Mouse (Mus musculus): Measurements from ENCODE around the gene Ggt5.

Ggt5 gene

DNA sequence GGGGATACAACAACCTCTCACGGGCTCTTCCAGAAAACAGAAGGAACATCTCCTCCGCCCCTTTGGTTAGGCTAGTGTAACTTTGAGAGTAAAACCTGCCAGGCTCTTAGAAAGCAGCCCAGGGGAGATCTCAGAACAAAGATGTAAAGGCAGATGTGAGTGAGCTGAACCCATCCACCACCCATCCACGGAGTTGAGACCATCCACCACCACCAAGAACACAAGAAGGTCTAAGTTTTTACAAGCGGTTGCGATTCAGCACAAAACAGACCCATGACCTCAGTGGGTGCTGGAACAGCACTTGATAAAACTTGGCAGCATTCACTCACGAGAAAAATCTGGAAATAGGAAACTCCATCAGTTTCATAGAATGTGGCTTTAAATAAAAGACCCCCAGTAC lies 36.8 kb downstream of the Ggt5 start:
- DNase-seq (ENCODE audit: low read depth, low spot score) = no peak

DNA sequence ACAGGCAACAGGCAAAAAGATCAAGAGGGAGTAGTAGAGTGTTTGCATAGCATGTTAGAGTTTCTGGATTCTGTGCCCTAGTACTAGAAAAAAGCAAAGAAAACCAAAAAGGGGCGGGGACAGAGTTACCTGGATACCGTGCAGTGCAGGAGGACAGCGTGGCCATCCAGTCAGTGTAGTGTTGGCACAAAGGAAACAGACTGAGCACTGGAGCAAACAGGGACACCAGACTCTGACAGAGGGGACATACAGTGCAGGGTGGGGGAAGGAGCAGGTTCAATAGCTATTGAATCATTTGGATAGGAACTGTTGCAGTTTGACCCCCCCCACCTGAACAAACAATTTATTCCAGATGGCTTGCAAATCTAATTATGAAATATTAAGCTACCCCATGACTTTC lies 37.9 kb downstream of the Ggt5 start:
- DNase-seq (ENCODE audit: low read depth, low spot score) = no peak

DNA sequence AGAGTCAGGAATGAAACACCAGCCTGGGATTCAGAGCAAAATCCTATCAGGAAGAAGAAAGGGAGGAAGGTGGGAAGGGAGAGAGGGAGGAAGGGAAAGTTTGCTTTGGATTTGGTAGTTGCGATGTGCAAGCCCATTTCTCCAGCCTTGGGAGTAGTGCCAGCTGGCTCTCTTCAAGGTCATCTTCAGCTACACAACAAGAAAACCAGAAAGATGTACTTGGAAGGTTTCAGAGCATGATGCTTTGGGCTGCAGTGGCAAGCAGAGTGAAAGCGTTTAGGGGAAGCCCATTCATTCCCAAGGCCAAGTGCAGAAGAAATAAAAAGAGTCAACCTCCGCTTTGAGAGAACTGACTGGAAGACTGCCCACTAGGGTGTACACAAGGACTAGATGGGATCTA lies 38.4 kb downstream of the Ggt5 start:
- DNase-seq (ENCODE audit: low read depth, low spot score) = no peak

DNA sequence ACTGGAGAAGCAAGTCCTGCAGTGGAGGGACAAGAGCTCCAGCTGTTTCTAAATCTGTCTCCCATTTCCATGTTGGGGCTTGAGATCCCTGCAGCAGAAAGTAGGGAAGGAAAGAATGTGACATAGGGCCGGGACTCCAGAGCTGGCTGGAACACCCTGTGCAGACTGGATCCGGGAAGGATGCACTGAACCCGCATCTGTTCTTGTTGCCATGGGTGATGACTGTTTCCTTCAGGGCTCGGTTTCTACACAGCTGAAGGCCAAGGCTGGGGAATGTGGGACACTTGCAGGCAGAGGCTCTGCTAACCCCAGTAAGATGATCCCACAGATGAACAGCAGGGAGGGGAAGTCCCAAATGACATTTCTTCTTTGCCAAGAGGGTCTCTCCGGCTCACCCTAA lies 43.5 kb downstream of the Ggt5 start:
- no peak for DNase-seq (ENCODE audit: low read depth, low spot score)

DNA sequence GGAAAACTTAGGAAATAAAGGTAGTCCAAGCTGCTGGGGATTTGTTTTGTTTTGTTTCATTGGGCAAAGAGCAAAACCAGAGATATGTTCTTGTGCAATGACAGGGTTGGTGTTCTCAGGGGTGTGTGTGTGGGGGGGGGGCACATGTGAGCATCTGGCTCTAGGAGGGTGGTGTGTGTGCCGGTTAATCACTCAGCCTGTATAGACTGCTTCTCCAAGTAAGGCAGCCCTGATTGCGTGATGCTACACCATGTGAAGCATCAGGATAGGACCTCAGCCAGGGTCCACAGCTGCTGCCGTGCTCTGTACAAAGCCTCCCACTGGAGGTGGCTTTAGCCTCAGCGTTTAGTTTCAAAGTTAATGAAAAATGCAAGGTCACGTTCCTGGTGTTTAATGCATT lies 43.9 kb downstream of the Ggt5 start:
- DNase-seq (ENCODE audit: low read depth, low spot score) = no peak

DNA sequence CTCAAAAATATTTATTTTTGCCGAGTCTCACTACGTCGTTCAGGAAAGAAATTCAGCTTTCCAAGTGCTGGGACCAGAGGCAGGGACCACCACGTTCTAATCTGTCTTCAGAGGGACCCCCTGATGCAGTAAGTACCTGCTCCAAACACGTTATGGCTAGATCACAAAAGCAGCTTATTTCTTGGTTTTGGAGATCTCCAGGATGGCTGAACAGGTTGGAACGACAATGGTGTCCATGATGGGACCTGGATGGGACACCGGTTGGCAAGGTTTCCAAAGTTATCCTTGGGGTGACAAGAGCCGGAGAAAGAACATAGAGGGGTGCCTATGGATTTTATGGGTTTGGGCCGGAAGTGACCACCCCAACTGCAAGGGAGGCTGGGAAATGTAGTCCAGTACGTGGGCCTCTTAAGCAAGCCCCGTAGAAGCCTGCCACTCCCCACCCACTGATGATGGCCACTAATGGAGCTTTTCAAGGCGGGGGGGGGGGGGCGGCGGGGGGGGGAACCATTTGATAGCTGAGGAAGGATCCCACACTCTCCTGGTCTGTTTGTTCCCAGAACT lies 44.5 kb downstream of the Ggt5 start:
- no peak for DNase-seq (ENCODE audit: low read depth, low spot score)

DNA sequence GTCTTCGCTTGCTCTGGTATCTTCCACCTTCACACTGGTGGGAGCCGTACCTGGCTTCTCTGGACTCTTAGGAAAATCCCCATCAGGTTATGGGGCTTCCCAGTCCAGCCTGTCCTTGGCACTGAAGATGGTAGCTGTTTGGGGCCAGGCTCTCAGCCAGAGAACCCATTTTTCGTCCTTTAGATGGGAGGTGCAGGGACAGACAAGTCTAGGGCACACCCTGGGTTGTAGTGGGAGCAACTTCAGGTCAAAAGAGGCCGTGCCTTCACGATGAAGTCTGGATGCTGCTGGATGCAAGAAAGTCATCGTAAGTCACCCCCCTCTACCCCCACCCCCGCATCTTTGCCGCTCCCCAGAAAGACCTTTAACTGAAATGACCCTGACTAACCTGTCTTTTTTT lies 45.5 kb downstream of the Ggt5 start:
- DNase-seq (ENCODE audit: low read depth, low spot score) = no peak

DNA sequence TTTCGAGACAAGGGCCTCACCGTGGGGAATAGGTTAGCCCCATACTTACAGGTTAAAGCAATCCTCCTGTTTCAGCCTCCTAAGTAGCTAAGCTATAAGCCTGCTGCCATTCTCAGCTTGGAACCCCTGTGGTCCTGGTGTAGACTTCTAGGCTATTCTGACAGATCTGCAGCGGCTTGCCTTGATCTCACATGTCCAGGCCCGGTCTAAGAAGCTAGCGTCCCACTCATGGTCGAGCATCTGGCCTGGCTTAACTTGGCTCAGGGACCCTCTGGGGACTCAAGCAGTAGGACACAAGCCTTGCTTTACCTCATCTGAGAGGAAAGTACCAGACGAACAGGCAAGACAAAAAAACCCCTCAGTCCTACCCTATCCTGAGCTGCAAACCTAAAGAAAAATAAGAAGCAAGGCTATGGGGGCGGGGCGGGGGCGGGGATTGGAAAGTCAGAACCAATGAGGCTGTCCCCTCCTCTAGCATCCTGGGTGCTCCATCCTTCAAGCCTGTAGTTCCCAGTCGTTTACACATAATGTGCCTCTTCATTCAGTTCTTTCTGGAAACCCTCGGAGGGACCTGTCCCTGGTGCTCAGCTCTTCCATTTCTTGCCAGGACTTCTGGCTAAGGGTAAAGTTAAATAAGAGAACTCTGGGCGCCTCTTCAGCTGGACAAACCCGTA lies 46.0 kb downstream of the Ggt5 start:
- no peak for DNase-seq (ENCODE audit: low read depth, low spot score)

DNA sequence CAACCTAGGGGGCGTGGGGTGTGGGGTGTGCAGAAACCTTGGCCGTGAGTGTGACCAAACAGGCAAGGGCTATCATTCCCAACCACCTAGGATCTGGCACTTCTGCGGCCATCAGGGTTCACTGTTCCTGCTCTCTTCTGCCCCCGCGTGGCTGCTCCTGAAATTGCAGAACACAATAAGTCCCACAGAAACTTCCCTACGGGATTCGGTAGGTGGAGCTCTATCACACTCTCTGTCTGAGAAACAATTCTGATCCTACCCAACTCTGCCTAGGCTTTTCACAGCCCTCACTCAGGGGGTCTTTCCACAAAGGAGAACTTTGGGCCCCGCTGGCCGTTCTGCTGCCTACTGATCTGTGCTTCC lies 46.5 kb downstream of the Ggt5 start:
- DNase-seq (ENCODE audit: low read depth, low spot score) = no peak

DNA sequence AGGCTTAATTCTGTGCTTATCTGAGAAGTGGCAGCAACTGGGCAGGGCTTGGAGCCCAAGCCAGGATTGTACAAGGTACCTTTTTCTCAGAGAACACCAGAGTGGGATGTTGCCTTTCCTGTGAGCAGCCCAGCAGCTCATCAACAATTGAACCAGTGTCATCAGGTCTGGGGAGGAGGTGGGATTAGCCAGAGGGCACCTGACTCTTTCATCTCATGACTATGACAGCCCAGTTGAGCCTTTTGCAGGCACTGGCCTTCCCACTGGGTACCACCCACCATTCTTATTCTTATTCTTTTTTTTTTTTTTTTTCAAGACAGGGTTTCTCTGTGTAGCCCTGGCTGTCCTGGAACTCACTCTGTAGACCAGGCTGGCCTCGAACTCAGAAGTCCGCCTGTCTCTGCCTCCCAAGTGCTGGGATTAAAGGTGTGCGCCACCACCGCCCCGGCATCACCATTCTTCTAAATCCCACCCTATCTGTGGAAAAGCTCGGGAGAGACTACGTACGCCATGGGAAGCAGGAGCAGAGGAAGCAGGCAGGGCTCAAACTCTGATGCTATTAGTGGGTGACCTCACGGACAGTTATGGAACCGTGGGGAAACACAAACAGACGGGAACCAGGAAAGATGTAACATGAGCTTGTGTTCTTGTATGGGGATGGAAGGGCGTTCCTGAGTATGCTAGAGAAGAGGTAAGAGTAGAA lies 47.1 kb downstream of the Ggt5 start:
- DNase-seq (ENCODE audit: low read depth, low spot score) = no peak

DNA sequence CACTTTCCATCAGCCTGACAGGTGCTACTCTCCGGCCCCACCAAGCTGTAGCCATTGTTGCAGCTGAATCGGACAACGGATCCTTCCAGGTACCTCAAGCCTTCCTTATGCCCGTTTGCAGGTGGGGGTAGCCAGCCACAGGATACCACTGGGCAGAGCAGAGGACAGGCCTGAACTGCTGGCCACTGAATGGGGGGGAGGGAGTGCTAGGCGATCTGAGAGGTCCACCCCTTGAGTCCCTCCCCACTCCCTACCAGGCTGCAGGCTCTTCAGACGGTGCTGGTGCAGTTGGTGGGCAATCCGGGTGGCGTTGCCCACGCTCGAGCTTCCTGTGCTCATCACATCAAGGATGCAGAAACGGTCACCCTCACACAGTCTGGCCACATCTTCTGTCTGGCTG lies 48.6 kb downstream of the Ggt5 start:
- DNase-seq (ENCODE audit: low read depth, low spot score) = no peak

DNA sequence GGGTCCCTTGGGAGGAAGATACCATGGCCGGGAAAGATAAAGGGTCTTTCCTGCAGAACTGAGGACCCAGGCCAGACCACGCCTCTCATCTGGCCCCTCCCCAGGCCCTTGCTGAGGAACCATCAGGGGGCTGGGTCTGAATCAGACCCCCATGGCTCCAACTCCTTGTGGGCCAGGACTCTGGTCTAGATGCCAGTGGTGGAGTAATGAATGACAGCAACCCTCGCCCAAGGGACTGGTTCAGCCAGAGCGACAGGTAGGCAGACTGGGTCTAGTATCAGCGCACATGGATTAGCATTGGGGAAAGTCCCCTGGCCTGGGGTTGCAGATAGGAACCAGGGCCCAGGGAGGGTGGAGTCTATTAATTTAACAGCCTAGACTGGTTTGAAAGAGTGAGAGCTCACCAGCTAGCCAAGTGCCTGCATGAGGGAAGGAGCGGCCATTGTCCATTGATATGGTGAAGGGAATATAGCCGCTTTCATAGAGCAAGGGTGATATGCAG lies 52.6 kb downstream of the Ggt5 start:
- DNase-seq (ENCODE audit: low read depth, low spot score) = no peak

DNA sequence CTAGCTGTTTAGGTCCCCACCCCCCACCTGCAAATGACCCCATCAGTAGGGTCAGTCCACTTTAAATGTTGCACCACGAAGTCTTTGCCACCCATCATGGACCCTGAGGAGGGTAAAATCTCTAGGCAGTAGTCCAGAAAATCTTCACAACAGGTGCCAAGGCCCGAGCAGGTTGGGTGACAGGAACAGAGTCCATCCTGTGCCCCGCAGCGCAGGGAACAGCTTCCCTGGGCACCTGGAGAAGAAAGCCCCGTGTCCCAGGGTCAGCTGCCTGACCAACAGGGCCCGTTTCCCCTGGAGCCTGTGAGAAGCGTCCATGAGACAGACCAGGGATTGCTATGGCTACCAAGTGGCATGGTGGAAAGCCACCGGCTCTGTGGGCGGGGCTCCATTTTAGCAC lies 53.3 kb downstream of the Ggt5 start:
- DNase-seq (ENCODE audit: low read depth, low spot score) = no peak

DNA sequence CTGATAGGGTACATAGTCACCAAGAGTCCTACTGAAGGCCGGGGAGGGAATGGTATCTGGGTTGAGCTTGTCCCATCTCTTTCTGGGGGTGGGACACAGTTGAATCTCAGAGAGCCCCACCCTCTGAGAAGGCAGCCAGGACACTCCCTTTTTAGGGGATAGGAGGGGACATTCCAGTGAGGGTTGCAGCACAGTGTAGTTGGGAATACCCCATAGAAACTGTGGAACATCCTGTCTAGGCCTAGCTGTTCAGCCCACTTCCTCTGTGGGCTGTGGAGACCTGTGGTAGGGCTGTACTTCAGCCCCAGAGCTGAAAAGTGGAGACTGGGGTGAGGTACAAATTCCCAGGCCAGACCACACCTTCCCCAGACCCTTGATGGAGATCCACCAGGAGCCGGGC lies 53.8 kb downstream of the Ggt5 start:
- DNase-seq (ENCODE audit: low read depth, low spot score) = no peak

DNA sequence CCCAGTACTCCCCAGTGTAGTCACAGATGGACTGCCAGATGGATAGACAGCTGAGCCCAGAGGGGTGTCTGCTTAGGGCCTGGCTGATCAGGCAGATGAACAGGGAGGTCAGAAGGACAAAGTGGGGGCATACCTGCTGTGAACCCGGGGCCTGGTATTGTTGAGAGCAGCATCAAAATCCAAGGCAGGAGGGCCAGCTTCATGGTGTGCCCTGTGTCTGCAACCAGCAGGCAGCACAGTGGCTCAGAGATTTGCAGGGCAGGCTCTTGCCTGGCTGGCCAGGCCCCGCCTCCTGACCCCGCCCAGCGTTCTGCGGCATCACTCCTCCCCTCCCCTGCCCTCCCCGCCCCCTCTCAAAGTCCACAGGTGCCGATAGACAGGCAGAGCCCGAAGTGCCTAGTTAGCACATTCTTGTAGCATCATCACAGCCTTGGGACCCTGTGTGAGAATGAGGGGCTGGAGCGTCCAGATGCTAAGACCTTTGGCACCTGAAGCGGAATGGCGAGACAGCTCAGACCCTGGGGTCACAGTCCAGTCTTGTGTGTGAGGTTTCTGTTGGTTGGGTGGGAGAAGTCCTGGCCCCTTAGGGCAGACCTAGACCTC lies 54.7 kb downstream of the Ggt5 start, which contains the start of gene Susd2:
Gene Susd2, minus strand, starts transcription at position 268 of the 603 bp plus-strand sequence.
- DNase-seq (ENCODE audit: low read depth, low spot score) = no peak

DNA sequence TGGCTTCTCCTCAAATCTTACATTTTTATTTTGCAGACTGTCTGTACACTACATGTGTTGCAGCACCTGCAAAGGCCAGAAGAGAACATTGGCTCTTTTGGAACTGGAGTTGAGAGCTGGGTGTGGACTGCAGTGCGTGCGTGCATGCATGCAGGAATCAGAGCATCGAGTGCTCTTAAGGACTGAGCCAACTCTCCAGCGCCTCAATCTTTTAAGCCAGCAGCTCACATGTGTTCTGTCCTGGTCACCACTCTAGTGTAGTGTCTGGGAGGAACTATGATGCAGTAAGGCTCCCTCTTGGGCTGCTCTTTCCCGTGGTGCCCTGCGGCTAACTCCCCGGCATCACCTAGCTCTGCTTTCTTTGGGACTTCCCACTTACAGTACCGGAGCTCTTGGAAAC lies 56.5 kb downstream of the Ggt5 start:
- no peak for DNase-seq (ENCODE audit: low read depth, low spot score)

DNA sequence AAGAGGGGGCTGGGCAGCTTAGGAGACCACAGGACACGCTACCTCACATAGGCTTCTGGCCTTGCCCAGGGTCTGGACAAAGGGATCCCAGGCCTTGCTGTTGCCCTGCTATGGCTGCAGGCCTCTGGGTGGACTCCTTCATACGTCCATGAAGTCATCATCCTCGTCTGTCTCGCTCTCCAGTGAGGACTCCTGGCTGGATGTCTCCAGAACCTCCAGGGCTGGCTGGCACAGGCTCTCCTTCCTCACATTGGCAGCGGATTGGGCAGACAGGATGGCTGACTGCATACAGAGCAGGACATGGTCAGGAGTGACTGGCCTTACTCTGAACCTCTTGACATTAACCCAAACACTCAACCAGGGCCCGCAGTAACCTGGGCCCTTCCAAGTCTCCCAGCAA lies 57.3 kb downstream of the Ggt5 start:
- no peak for DNase-seq (ENCODE audit: low read depth, low spot score)

DNA sequence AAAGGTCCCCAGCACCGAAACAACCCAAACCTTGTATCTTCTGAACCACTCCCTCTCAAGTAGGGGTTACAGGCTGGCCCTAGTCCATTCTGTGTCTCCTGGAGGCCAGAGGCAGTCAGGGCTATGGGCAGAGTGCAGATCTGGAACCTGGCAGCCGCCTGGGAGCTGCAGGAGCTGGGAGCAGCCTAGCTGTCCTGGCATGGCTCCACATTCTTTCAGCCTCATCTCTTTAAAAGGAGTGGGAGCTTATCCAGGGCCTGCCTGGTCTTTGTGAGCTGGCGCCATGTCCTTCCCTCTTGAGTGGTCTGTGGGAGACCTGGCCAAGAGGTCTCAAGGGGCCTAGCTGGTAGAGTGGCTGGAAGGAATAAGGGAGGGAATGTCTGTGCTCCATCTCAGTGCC lies 58.2 kb downstream of the Ggt5 start:
- DNase-seq (ENCODE audit: low read depth, low spot score) = peak; percentile 26

DNA sequence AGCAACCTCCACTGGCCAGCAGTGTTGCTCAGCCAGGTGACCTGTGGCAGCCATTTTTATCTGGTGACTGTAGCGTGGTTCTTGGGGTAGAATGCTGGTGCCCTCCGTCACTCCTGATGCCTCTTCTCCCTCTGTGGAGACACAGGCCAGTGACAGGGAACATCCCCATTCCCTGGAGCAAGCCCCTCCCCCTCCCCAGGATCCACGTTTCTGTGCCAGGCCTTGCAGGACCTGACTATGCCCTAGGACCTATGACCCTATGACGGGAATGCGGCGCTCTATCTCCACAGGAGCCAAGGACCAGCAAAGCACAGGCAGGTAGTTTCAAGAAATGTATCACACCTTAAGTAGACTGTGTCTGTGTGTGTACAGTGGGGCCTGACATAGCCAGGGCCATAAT lies 59.0 kb downstream of the Ggt5 start:
- no peak for DNase-seq (ENCODE audit: low read depth, low spot score)

DNA sequence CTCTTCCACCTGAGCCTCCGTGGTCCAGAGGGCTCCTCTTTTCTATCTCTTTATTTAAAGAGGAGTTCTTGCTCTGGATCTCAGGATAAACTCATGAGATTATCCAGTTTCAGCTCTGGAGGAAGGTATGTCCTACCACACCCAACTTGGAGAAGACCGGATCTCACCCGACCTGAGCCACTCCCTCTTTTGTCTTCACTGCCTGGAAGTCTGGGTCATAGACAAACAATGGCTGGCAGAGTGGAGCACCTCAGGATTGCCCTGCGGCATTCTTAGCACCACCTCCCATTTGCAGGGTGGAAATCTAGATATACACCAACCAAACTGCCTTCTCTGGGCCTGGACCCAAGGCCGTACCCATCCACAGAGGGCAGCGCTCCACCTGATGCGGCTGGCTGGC lies 59.9 kb downstream of the Ggt5 start:
- DNase-seq (ENCODE audit: low read depth, low spot score) = no peak

DNA sequence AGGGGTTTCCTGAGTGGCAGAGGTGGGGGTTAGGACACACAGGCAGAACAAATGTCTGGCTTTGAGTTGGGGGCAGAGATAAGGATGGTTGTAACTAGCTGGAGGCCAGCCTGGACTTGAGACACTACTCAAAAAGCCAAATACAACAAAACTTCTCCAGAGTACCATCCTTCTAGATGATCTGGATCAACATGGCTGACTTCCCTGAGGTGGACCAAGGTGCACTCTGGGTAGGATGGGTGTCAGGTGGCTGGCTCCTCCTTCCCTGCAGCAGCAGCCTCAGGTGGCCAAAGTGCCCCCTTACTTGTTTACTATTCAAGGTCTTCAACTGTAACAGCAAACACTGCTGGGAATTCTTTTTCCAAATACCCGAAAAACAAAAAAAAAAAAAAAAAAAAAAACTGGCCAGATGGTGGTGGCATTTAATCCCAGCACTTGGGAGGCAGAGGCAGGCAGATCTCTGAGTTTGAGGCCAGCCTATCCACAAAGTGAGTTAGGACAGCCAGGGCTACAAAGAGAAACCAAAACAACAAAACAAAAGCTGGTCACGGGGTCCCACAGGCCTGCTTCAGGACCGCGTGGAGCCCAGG lies 60.4 kb downstream of the Ggt5 start:
- no peak for DNase-seq (ENCODE audit: low read depth, low spot score)

DNA sequence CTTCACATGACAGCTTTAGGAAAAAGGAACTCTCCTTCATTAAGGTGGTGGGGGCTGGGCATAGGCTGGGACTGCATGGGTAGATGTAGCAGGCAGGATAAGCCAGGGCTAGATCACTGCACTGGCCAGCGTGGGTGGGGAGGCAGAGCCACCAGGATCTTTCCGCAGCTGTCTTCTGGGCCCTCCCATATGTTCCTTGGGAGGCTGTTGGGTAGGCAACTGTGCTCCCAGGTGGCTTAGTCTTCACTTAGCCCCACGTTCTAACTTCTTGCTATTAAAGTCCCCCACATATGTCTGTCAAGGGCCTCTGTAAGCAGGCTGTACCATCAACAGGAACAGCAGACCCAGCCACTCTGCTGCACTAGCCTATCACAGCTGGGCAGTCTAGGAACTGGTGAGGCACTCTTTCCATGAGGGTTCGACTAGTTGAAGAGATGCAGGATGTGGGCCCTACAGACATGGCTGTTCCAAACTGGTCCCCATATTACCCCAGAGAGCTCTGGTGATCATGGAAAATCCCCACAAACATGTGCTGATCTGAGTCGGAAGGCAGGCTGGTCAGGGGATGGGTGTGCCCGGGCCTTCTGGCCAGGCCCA lies 61.3 kb downstream of the Ggt5 start:
- DNase-seq (ENCODE audit: low read depth, low spot score) = no peak

All from brain, embryonic 18.5 days (tissue).